Mouse (Mus musculus): ENCODE measurements around the gene Lifr.

The Lifr gene

GRCm38 (mm10) chr15:7166735-7167134, 76.3 kb downstream of the Lifr start:
- no peak for DNase-seq

- no peak for DNase-seq
Measured at GRCm38 (mm10) chr15:7167238-7167905, 77.0 kb downstream of the Lifr start.

GRCm38 (mm10) chr15:7167906-7168532, 77.6 kb downstream of the Lifr start:
- DNase-seq = no peak

- peak; percentile 58 to 69 for DNase-seq
Measured at GRCm38 (mm10) chr15:7172875-7173274, 82.5 kb downstream of the Lifr start.

GRCm38 (mm10) chr15:7173346-7173745, 82.9 kb downstream of the Lifr start:
- DNase-seq = no peak

- DNase-seq = no peak
Measured at GRCm38 (mm10) chr15:7173776-7174175, 83.4 kb downstream of the Lifr start.

GRCm38 (mm10) chr15:7180576-7180975, 90.2 kb downstream of the Lifr start:
- DNase-seq = no peak

- DNase-seq = no peak
Measured at GRCm38 (mm10) chr15:7187682-7188081, 97.3 kb downstream of the Lifr start.

GRCm38 (mm10) chr15:7189678-7190454, 99.5 kb downstream of the Lifr start:
- peak; percentile 20 to 59 for DNase-seq

- no peak for DNase-seq
Measured at GRCm38 (mm10) chr15:7191074-7191473, 100.7 kb downstream of the Lifr start.

- no peak for DNase-seq
Measured at GRCm38 (mm10) chr15:7192582-7192981, 102.2 kb downstream of the Lifr start.

- no peak for DNase-seq
Measured at GRCm38 (mm10) chr15:7194147-7194720, 103.8 kb downstream of the Lifr start.

- no peak for DNase-seq
Measured at GRCm38 (mm10) chr15:7194748-7195221, 104.4 kb downstream of the Lifr start.

GRCm38 (mm10) chr15:7197652-7198445, 107.4 kb downstream of the Lifr start:
- DNase-seq = no peak

- peak; percentile 22 to 56 for DNase-seq
Measured at GRCm38 (mm10) chr15:7198816-7199215, 108.4 kb downstream of the Lifr start.

GRCm38 (mm10) chr15:7200286-7200685, 109.9 kb downstream of the Lifr start:
- DNase-seq = no peak

- peak in 1 of 2 experiments; percentile 20 for DNase-seq
Measured at GRCm38 (mm10) chr15:7201421-7202380, 111.3 kb downstream of the Lifr start.

- no peak for DNase-seq
Measured at GRCm38 (mm10) chr15:7202981-7203380, 112.6 kb downstream of the Lifr start.

GRCm38 (mm10) chr15:7203606-7204330, 113.4 kb downstream of the Lifr start:
- DNase-seq = peak; percentile 63 to 81

GRCm38 (mm10) chr15:7204917-7205316, 114.5 kb downstream of the Lifr start:
- DNase-seq = no peak
